Mouse (Mus musculus) forebrain, embryonic 16.5 days (tissue): ENCODE data around the gene Gm12394. TPM values are rescaled to one million over a fixed set of nuclear protein-coding genes. Genes with fewer than 3 reads are reported as not detected.
A peak's percentile ranks its signal among the peaks of the same experiment; 100 is the strongest.
"Not testable (repeated sequence)": the region's sequence is repeated elsewhere in the genome, so short reads cannot be mapped to it uniquely, and the experiment has no call there.

Experiments used
- ATAC-seq: fragments of 200-750 bp; cut with Nextera tagmentation; 2 replicates; pipeline ENCODE4 v1.8.0; 2017; ENCODE audit warnings: mild to moderate bottlenecking, moderate library complexity
- H3K27ac ChIP-seq: fragments of 300-500 bp; sonication (generic); 2 replicates; pipeline ENCODE4 v1.5.1; 2014; ENCODE audit warnings: low read length, control low read depth
- H3K27me3 ChIP-seq: fragments of 300-500 bp; sonication (generic); replicated peaks from 2 replicates; pipeline ENCODE4 v1.6.1; 2014; ENCODE audit warnings: low read length; ENCODE audit not compliant: control insufficient read depth, insufficient read depth
- H3K36me3 ChIP-seq: fragments of 300-500 bp; sonication (generic); 2 replicates; pipeline ENCODE4 v1.6.1; 2014; ENCODE audit not compliant: control insufficient read depth, insufficient read depth
- H3K4me1 ChIP-seq: fragments of 300-500 bp; sonication (generic); replicated peaks from 2 replicates; pipeline ENCODE4 v1.6.1; 2014; ENCODE audit warnings: low read length; ENCODE audit not compliant: control insufficient read depth, insufficient read depth
- H3K4me2 ChIP-seq: fragments of 300-500 bp; sonication (generic); 2 replicates; pipeline ENCODE4 v1.6.1; 2014; ENCODE audit warnings: mild to moderate bottlenecking, low read length, control low read depth
- H3K4me3 ChIP-seq: fragments of 300-500 bp; sonication (generic); replicated peaks from 2 replicates; pipeline ENCODE4 v1.5.1; 2014; ENCODE audit warnings: mild to moderate bottlenecking, low read length, control low read depth
- H3K9ac ChIP-seq: fragments of 300-500 bp; sonication (generic); replicated peaks from 2 replicates; pipeline ENCODE4 v1.6.1; 2014; ENCODE audit warnings: low read depth, low read length, control low read depth
- H3K9me3 ChIP-seq: fragments of 300-500 bp; sonication (generic); 2 replicates; pipeline ENCODE4 v1.6.1; 2016; ENCODE audit warnings: low read length; ENCODE audit not compliant: control insufficient read depth
- WGBS: fragments of 180-500 bp; shearing (Covaris S2); extraction: QIAGEN DNeasy Blood & Tissue Kit; methylation state at CpG from one replicate; pipeline ENCODE4 v1.1.7; 2014; 5-methylcytosine and 5-hydroxymethylcytosine counted together
- polyA plus RNA-seq: library from polyadenylated mRNA; unstranded; fragments of >200 nt; fragmentation: Nextera tagmentation; extraction: Ambion mirVana; gene quantifications from 2 replicates; pipeline ENCODE4 v1.2.1, GENCODE M21; 2015

The Gm12394 gene
- 0.24 and 0.49 TPM in 2 replicates for polyA plus RNA-seq

DNA sequence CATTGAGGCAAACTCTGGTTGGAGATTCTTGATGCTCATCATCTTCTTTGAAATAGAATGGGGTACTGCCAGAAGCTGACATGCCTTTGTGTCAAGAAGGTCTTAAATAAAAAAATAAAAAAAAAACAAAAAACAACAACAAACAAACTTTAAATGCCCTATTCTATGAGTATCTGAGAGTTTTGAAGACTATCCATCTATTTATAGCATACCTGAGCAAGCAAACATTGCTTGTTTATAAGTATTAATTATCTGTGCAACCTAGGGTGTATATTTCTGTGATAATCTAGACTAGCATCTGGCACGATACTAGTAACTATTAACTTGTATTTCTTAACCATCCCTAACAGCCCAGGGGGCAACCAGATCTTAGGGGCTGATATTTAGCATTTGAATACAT is at the start of gene Gm12394:
Gene Gm12394 (minus strand): TSS at position 101 of the 400 bp plus-strand sequence.
- 84% methylated on average over 1 of the region's 1 CpGs for WGBS
- H3K27ac ChIP-seq, H3K4me1 ChIP-seq, H3K4me3 ChIP-seq, ATAC-seq, H3K9me3 ChIP-seq, H3K4me2 ChIP-seq, H3K9ac ChIP-seq, H3K36me3 ChIP-seq, H3K27me3 ChIP-seq: not testable (repeated sequence)

DNA sequence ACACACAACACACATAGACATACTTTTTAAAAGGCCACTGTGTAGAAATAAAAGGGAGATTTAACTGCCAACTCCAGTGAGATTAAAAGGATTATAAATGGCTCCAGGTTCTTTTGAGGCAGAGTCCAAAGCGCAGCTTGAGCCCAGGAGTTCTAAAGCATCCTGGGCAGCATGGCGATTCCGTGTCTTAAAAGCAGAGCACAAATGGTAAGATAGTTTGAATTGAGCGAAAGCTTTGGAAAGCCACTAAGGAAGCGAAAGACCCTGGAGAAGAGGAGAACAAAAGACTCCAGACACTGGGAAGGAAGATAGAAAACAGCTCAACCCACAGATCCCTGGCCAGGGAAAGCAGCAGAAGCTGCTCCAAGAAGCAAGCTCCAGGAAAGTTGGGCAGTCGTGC is 48.4 kb upstream of the Gm12394 start:
- H3K27me3 ChIP-seq = no peaks in the 10 kb centered on the region
- WGBS = 41% methylated on average over 6 of the region's 6 CpGs
- H3K9ac ChIP-seq = no peak overlapping the region
- H3K36me3 ChIP-seq = no peaks in the 10 kb centered on the region
- no peak overlapping the region for H3K27ac ChIP-seq
- H3K4me2 ChIP-seq = no peak overlapping the region
- H3K9me3 ChIP-seq = no peaks in the 10 kb centered on the region
- H3K4me3 ChIP-seq = no peak overlapping the region
- ATAC-seq = no peak
- no peaks in the 10 kb centered on the region for H3K4me1 ChIP-seq

DNA sequence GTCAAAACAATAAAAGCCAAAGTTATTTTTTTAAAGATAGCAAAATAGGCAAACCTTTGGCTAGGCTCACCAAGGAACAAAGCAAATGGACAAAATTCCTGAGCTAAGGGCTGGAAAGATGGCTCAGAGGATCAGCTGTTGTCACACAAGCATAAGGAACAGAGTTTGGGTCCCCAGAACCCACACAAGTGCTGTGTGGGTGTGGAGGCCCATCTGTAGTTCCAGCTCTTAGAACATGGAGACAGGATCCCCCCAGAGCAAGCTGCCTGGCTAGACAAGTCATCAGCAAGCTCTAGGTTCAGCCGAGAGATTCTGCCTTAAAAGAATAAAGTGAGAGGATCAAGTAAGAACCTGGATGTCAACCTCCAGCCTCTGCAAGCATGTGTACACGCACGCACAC is 48.0 kb upstream of the Gm12394 start:
- Histone ChIP-seq H3K4me2 (no peak overlapping the region), H3K9me3 (no peaks in the 10 kb centered on the region), H3K27me3 (no peaks in the 10 kb centered on the region), H3K36me3 (no peaks in the 10 kb centered on the region), H3K9ac (no peak overlapping the region), H3K27ac (no peak overlapping the region), H3K4me1 (no peaks in the 10 kb centered on the region), H3K4me3 (no peak overlapping the region)
- no peak for ATAC-seq
- 78% methylated on average over 3 of the region's 3 CpGs for WGBS

GRCm38 (mm10) chr4:42903942-42904341 is 47.4 kb upstream of the Gm12394 start:
- Histone ChIP-seq H3K4me1 (no peaks in the 10 kb centered on the region), H3K4me3 (no peak overlapping the region), H3K36me3 (no peaks in the 10 kb centered on the region), H3K27me3 (no peaks in the 10 kb centered on the region), H3K9me3 (no peaks in the 10 kb centered on the region), H3K9ac (no peak overlapping the region), H3K27ac (no peak overlapping the region), H3K4me2 (no peak overlapping the region)
- no peak for ATAC-seq
- WGBS = 69% methylated on average over 1 of the region's 1 CpGs

DNA sequence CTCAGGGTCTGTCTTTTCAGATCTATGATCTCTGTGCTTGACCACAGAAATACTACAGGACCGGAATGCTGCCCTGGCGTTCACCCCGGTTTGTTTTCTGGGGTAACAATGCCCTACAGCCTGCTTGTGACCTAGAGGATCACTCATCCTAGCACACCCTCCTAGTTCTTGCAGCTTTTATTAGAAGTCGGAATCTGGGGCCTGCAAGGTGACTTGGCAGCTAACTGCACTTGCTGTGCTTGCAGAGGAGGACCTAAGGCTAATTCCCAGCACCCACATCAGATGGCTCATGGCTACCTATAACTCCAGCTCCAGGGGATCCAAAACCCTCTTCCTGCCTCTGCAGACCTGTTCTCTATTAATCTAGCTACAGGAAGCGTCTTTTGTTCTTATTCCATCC is 46.2 kb upstream of the Gm12394 start:
- H3K9ac ChIP-seq = no peak overlapping the region
- no peak overlapping the region for H3K4me3 ChIP-seq
- no peak overlapping the region for H3K27ac ChIP-seq
- no peaks in the 10 kb centered on the region for H3K4me1 ChIP-seq
- H3K4me2 ChIP-seq = no peak overlapping the region
- H3K27me3 ChIP-seq = no peaks in the 10 kb centered on the region
- WGBS = 90% methylated on average over 5 of the region's 5 CpGs
- H3K36me3 ChIP-seq = no peaks in the 10 kb centered on the region
- no peaks in the 10 kb centered on the region for H3K9me3 ChIP-seq
- no peak for ATAC-seq

- 65% methylated on average over 9 of the region's 9 CpGs for whole genome bisulfite sequencing
- no peak overlapping the region for H3K4me3 ChIP-seq
- H3K4me1 ChIP-seq = no peaks in the 10 kb centered on the region
- H3K27me3 ChIP-seq = no peaks in the 10 kb centered on the region
- H3K36me3 ChIP-seq = no peaks in the 10 kb centered on the region
- no peak overlapping the region for H3K27ac ChIP-seq
- no peaks in the 10 kb centered on the region for H3K9me3 ChIP-seq
- ATAC-seq = no peak
- H3K4me2 ChIP-seq = no peak overlapping the region
- no peak overlapping the region for H3K9ac ChIP-seq
These were observed 45.6 kb upstream of the Gm12394 start for GRCm38 (mm10) chr4:42902174-42902573.

DNA sequence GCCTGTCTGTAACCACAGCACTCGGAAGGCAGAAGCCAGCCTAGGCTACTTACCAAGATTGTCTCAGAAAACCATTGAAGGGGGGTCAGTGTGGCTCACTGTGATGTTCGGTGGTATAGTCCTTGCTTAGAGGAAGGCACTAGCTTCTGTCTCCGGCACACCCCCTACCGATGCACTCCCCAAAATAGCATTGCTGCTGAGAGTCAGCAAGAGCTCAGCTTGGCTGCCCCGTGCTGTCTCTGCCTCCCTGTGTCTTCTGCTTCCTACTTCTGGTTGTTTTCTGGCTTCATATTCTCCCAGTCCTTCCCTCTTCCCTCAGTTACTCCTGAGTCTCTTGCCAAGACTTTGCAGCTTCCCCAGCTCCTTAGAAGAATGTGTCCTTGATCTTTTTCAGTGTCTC is 44.3 kb upstream of the Gm12394 start:
- Histone ChIP-seq H3K27ac (no peak overlapping the region), H3K9me3 (no peaks in the 10 kb centered on the region), H3K4me1 (no peaks in the 10 kb centered on the region), H3K4me3 (no peak overlapping the region), H3K36me3 (no peaks in the 10 kb centered on the region), H3K4me2 (no peak overlapping the region), H3K27me3 (no peaks in the 10 kb centered on the region), H3K9ac (no peak overlapping the region)
- no peak for ATAC-seq
- WGBS = 65% methylated on average over 5 of the region's 5 CpGs

DNA sequence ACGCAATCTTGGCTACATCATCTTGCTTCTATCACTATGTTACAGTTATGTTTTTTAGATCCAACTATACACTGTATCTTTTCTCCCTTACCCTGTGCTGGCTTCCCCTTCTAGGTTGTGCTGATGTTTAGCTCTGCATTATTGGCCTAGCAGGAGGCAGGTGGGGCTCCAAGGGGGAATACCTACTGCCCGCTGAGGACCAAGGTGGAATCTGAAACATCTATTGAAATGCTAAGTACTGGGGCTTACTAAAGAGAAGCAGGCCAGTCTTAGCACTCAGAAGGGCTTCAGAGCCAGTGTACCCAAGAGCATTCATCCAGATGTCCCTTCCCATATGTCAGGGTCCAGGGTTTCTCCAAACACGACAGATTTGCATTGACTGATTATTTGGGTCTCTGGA is 42.3 kb upstream of the Gm12394 start:
- Histone ChIP-seq H3K4me2 (no peak overlapping the region), H3K9ac (no peak overlapping the region), H3K9me3 (no peaks in the 10 kb centered on the region), H3K4me3 (no peak overlapping the region), H3K27ac (no peak overlapping the region), H3K36me3 (no peaks in the 10 kb centered on the region), H3K4me1 (0 out of 2 replicates have a peak, but pooled peaks cover 6% of the 10 kb centered on the region), H3K27me3 (no peaks in the 10 kb centered on the region)
- WGBS = 31% methylated on average over 3 of the region's 3 CpGs
- ATAC-seq = no peak

GRCm38 (mm10) chr4:42895118-42895517 is 38.5 kb upstream of the Gm12394 start:
- H3K27me3 ChIP-seq = no peaks in the 10 kb centered on the region
- H3K27ac ChIP-seq = no peak overlapping the region
- H3K4me1 ChIP-seq = 0 out of 2 replicates have a peak, but pooled peaks cover 6% of the 10 kb centered on the region
- no peak overlapping the region for H3K4me3 ChIP-seq
- no peak overlapping the region for H3K4me2 ChIP-seq
- no peaks in the 10 kb centered on the region for H3K36me3 ChIP-seq
- WGBS = 17% methylated on average over 7 of the region's 7 CpGs
- H3K9me3 ChIP-seq = no peaks in the 10 kb centered on the region
- no peak overlapping the region for H3K9ac ChIP-seq
- ATAC-seq = peak; percentile 75

DNA sequence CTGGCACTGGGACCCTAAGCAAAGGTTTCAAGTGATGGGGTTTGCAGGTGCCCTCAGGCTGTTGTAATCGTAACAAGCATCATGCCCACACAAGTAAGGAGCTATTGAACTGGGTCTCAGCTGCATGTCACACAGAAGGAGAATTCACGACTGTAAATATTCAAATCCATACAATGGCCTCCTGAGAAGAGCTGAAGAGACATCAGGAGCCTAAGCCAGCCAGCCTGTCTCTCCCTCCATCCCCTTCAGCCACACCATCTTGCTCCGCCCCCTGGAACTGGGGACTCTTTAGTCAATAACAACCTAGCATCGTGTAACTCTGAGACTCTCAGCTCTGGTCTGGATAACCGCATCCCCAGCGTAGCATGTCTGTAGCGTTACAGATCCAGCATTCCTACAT is 34.6 kb upstream of the Gm12394 start:
- Histone ChIP-seq H3K4me3 (no peak overlapping the region), H3K27ac (no peak overlapping the region), H3K4me2 (no peak overlapping the region), H3K36me3 (no peaks in the 10 kb centered on the region), H3K27me3 (no peaks in the 10 kb centered on the region), H3K4me1 (0 out of 2 replicates have a peak, but pooled peaks cover 6% of the 10 kb centered on the region), H3K9ac (no peak overlapping the region), H3K9me3 (no peaks in the 10 kb centered on the region)
- WGBS = 66% methylated on average over 7 of the region's 7 CpGs
- ATAC-seq = no peak
